Mouse (Mus musculus): ENCODE measurements at regions not wholly inside any gene's neighbourhood (a gene's known extent, or its start where the extent isn't known, plus 50 kb on each side); places are given as distances from the start of the nearest gene placed in this dataset.

DNA sequence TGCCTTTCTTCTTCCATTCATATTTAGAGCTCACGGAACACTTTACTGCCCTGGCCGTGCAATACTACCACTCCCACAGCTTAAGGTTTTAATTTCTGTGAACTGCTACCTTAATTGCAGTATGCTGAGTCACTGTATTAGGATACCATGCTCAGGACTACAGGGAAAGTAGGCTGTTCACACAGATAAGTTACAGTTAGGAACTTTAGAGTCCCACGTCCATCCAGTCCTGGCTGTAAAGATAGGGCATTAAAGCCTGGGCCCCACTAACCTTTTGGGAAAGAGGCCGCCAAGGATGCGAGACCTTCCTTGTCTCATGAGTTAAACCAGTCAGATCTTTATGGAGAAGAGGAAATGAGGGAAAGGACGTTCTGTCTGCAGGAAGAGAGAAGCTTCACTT is 574.6 kb downstream of the Stpg2 start:
- no peak overlapping the region for H3K27ac ChIP-seq (ENCODE audit: low read length)
- ATAC-seq (ENCODE audit: low read depth): no peak
- WGBS: 80% methylated on average over 6 of the region's 6 CpGs

DNA sequence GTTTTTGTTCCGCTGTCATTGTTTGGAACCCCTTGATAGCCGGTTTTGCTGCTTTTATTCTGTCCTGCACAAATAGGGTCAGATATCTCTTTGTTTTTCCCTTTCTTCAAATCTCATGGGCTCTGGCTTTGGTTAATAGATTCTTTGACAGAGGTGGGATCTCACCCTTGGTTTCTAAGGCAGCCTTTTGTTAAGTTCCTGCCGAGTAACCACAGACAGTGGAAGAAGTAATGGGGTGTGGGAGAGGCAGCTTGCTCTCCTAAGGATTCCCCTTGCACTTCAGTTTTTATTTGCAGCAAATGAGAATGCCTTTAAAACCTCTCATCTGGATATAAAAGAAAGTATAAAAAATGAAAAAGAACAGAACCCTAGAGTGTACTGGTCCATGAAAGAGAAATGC is 577.9 kb downstream of the Stpg2 start:
- Histone ChIP-seq H3K27me3 (ENCODE audit: control insufficient read depth, insufficient read depth, low read depth, low read length) (no peaks in the 10 kb centered on the region), H3K9me3 (ENCODE audit: control insufficient read depth, low read length) (no peaks in the 10 kb centered on the region), H3K4me3 (ENCODE audit: low read length) (no peak overlapping the region), H3K27ac (ENCODE audit: low read length) (no peak overlapping the region), H3K4me1 (replicated peaks; ENCODE audit: control insufficient read depth, insufficient read depth, low read length) (no peaks in the 10 kb centered on the region), H3K36me3 (ENCODE audit: control insufficient read depth, insufficient read depth, low read length) (no peaks in the 10 kb centered on the region), H3K9ac (ENCODE audit: low read length) (no peak overlapping the region), H3K4me2 (ENCODE audit: low read depth, low read length) (no peak overlapping the region)
- no peak for ATAC-seq (ENCODE audit: low read depth)
- WGBS: 76% methylated on average over 3 of the region's 3 CpGs

More for the DNA sequence above, 574.6 kb downstream of the Stpg2 start:
- H3K9me3 ChIP-seq (ENCODE audit: control insufficient read depth, low read length): no peaks in the 10 kb centered on the region
- H3K9ac ChIP-seq (ENCODE audit: low read length): no peak overlapping the region
- H3K27me3 ChIP-seq (ENCODE audit: control insufficient read depth, insufficient read depth, low read depth, low read length): no peaks in the 10 kb centered on the region
- H3K4me3 ChIP-seq (ENCODE audit: low read length): no peak overlapping the region
- H3K4me2 ChIP-seq (ENCODE audit: low read depth, low read length): no peak overlapping the region
- H3K4me1 ChIP-seq (replicated peaks; ENCODE audit: control insufficient read depth, insufficient read depth, low read length): no peaks in the 10 kb centered on the region
- H3K36me3 ChIP-seq (ENCODE audit: control insufficient read depth, insufficient read depth, low read length): no peaks in the 10 kb centered on the region

DNA sequence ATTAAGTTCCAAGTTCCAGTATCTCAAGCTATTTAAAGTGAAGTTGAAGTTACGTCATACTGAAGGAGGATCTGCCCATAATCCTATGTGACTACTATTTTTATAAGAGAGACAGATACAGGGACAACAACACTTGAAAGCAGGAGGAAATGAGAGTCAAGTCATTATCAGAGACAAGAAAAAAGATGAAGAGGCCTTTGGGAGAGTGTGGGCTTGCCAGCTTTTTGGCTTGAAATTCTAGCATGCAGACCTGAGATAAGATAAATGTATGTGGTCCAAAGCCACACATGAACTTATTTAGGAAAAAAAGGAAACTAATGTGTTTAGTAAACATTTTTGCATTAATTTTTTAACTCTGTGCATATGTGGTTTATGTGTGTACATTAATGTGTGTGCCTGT is 581.0 kb downstream of the Stpg2 start:
- no peaks in the 10 kb centered on the region for H3K9me3 ChIP-seq (ENCODE audit: control insufficient read depth, low read length)
- H3K27ac ChIP-seq (ENCODE audit: low read length): no peak overlapping the region
- no peaks in the 10 kb centered on the region for H3K4me1 ChIP-seq (replicated peaks; ENCODE audit: control insufficient read depth, insufficient read depth, low read length)
- H3K9ac ChIP-seq (ENCODE audit: low read length): no peak overlapping the region
- no peaks in the 10 kb centered on the region for H3K36me3 ChIP-seq (ENCODE audit: control insufficient read depth, insufficient read depth, low read length)
- 75% methylated on average over 1 of the region's 1 CpGs for WGBS
- no peak for ATAC-seq (ENCODE audit: low read depth)
- no peak overlapping the region for H3K4me3 ChIP-seq (ENCODE audit: low read length)
- H3K4me2 ChIP-seq (ENCODE audit: low read depth, low read length): no peak overlapping the region
- no peaks in the 10 kb centered on the region for H3K27me3 ChIP-seq (ENCODE audit: control insufficient read depth, insufficient read depth, low read depth, low read length)

DNA sequence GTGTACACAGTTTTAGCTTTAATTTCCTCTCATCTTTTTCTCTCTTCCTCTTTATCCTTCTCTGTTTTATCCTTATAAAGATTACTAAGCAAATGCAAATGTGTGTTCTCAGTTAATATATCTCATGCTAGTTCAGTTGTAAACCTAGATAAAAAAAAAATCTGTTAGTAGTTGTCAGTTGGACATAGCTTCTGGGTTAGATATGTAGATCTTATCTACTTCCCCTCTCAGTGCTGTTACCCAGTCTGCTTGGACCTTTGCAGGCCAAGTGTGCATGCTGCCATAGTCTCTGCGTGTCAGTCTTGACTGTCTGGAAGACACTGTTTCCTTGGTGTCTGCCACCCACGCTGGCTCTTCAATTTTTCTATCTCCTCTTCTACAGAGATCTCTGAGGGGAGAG is 583.4 kb downstream of the Stpg2 start:
- Histone ChIP-seq H3K9ac (ENCODE audit: low read length) (no peak overlapping the region), H3K27ac (ENCODE audit: low read length) (no peak overlapping the region), H3K27me3 (ENCODE audit: control insufficient read depth, insufficient read depth, low read depth, low read length) (no peaks in the 10 kb centered on the region), H3K4me1 (replicated peaks; ENCODE audit: control insufficient read depth, insufficient read depth, low read length) (no peaks in the 10 kb centered on the region), H3K4me3 (ENCODE audit: low read length) (no peak overlapping the region), H3K36me3 (ENCODE audit: control insufficient read depth, insufficient read depth, low read length) (no peaks in the 10 kb centered on the region), H3K4me2 (ENCODE audit: low read depth, low read length) (no peak overlapping the region), H3K9me3 (ENCODE audit: control insufficient read depth, low read length) (no peaks in the 10 kb centered on the region)
- ATAC-seq (ENCODE audit: low read depth): no peak
- 73% methylated on average over 2 of the region's 2 CpGs for WGBS

DNA sequence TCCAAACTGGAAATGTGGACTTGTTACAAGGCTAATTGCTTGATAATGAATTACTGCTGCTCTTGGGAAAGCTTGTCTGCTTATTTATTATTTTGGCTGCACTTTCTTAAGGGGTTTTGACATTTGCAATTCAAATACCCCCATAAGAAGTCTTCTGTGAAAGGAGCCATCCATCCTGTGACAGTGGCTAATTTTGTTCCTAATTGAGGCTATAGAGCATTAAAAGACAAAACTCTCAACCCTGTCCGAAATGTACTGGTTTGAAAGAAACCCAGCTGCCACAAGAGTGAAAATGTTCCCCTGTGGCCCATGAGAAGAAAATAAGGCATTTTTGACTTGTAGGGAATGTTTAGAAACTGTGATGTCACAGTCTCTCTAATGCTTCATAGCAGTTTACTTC is 591.2 kb downstream of the Stpg2 start:
- Histone ChIP-seq H3K4me3 (ENCODE audit: low read length) (no peak overlapping the region), H3K27ac (ENCODE audit: low read length) (no peak overlapping the region), H3K9ac (ENCODE audit: low read length) (no peak overlapping the region), H3K4me2 (ENCODE audit: low read depth, low read length) (no peak overlapping the region), H3K27me3 (ENCODE audit: control insufficient read depth, insufficient read depth, low read depth, low read length) (no peaks in the 10 kb centered on the region), H3K4me1 (replicated peaks; ENCODE audit: control insufficient read depth, insufficient read depth, low read length) (no peaks in the 10 kb centered on the region), H3K9me3 (ENCODE audit: control insufficient read depth, low read length) (no peaks in the 10 kb centered on the region), H3K36me3 (ENCODE audit: control insufficient read depth, insufficient read depth, low read length) (no peaks in the 10 kb centered on the region)
- ATAC-seq (ENCODE audit: low read depth): no peak
- WGBS: 78% methylated on average over 1 of the region's 1 CpGs

DNA sequence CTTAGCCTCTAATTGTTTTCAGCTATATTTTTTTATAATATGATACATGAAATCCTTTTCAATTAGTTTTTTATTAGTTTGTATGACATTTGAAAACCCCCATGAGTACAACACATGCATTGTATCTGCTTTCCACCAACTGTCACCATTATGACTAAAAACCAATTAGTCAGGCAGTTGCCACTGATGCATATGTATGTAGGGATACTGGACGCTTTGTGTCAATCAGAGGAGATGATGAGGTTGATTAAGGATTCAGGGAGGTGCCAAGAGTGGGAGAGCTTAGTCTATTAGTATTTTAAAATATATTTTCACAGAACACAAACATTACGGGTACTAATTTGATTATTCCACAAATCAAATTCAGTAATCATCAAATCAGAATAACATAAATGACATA is 593.6 kb downstream of the Stpg2 start:
- Histone ChIP-seq H3K4me3 (ENCODE audit: low read length) (no peak overlapping the region), H3K9ac (ENCODE audit: low read length) (no peak overlapping the region), H3K9me3 (ENCODE audit: control insufficient read depth, low read length) (no peaks in the 10 kb centered on the region), H3K4me2 (ENCODE audit: low read depth, low read length) (no peak overlapping the region), H3K27ac (ENCODE audit: low read length) (no peak overlapping the region), H3K4me1 (replicated peaks; ENCODE audit: control insufficient read depth, insufficient read depth, low read length) (no peaks in the 10 kb centered on the region), H3K36me3 (ENCODE audit: control insufficient read depth, insufficient read depth, low read length) (no peaks in the 10 kb centered on the region), H3K27me3 (ENCODE audit: control insufficient read depth, insufficient read depth, low read depth, low read length) (no peaks in the 10 kb centered on the region)
- no peak for ATAC-seq (ENCODE audit: low read depth)
- WGBS: 81% methylated on average over 2 of the region's 2 CpGs

DNA sequence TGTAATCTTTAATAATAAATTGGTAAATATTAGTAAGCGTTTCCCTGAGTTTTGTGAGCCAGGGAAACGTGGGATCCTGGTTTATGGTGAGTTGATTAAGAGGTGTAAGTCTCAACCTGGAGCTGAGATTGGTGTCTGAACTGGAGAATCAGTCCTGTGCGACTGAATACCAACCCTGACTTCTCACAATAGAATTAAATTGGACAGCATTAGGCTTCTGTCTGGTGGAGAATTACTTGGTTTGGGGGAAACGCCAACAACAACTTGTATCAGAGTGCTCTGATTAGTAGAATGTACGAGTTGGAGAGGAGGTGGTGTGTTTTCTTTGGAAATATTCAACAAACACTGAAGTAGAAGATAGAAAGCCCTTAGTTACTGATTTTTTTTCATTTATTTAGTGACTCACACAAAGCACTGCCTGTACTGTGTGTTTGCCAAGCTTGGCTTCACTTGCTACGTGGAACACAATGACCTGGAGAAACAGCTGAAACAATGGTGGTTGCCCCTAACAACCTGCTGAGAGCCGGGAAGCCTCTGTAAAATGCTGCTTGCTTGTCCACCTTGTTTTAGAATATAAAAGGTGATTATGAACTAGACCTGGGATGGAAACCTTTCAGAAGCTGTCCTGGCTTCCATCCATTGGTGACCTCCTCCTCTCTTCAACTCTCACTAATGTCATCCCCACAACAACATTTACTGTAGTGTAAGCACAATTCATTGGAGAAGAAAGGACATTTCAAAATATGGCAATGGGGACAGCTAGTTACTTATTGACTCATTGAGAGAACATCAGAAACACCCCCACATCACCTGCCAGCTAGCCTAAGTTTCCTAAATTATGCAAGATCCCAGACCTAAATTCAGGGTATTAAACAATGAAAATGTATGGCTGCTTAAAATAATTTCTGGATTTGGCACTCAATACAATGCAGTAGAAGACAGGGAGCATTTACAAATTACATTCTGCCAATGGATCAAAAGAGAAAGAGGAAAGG is 597.5 kb downstream of the Stpg2 start:
- H3K27ac ChIP-seq (ENCODE audit: low read length): no peak overlapping the region
- H3K9me3 ChIP-seq (ENCODE audit: control insufficient read depth, low read length): no peaks in the 10 kb centered on the region
- H3K4me3 ChIP-seq (ENCODE audit: low read length): no peak overlapping the region
- no peaks in the 10 kb centered on the region for H3K27me3 ChIP-seq (ENCODE audit: control insufficient read depth, insufficient read depth, low read depth, low read length)
- H3K4me2 ChIP-seq (ENCODE audit: low read depth, low read length): no peak overlapping the region
- ATAC-seq (ENCODE audit: low read depth): 0 out of 2 replicates have a peak, but pooled peaks have one; percentile 28
- no peaks in the 10 kb centered on the region for H3K4me1 ChIP-seq (replicated peaks; ENCODE audit: control insufficient read depth, insufficient read depth, low read length)
- 49% methylated on average over 7 of the region's 7 CpGs for whole genome bisulfite sequencing
- no peak overlapping the region for H3K9ac ChIP-seq (ENCODE audit: low read length)
- no peaks in the 10 kb centered on the region for H3K36me3 ChIP-seq (ENCODE audit: control insufficient read depth, insufficient read depth, low read length)

DNA sequence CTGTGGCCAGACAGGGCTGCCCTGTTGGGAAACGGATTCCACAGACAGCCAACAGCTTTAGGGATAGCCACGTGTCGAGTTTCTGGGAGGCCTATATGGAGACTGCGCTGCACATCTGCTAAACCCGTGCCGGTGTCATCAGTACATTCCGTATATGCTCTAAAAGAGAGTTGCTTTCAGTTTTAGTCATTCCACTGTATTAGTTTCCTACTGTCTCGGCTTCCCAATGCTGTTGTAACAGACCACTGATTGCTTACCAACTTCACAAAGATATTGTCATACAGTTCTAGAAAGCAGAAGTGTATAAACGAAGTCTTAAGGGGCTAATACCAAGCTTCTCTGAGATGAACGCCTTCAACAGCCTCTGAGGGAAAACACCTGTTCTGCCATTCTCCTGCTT is 622.5 kb downstream of the Stpg2 start:
- H3K4me3 ChIP-seq (ENCODE audit: low read length): no peak overlapping the region
- H3K27ac ChIP-seq (ENCODE audit: low read length): no peak overlapping the region
- H3K4me2 ChIP-seq (ENCODE audit: low read depth, low read length): no peak overlapping the region
- ATAC-seq (ENCODE audit: low read depth): no peak
- no peaks in the 10 kb centered on the region for H3K27me3 ChIP-seq (ENCODE audit: control insufficient read depth, insufficient read depth, low read depth, low read length)
- 68% methylated on average over 10 of the region's 10 CpGs for WGBS
- no peaks in the 10 kb centered on the region for H3K9me3 ChIP-seq (ENCODE audit: control insufficient read depth, low read length)
- H3K9ac ChIP-seq (ENCODE audit: low read length): no peak overlapping the region
- no peaks in the 10 kb centered on the region for H3K36me3 ChIP-seq (ENCODE audit: control insufficient read depth, insufficient read depth, low read length)
- no peaks in the 10 kb centered on the region for H3K4me1 ChIP-seq (replicated peaks; ENCODE audit: control insufficient read depth, insufficient read depth, low read length)

DNA sequence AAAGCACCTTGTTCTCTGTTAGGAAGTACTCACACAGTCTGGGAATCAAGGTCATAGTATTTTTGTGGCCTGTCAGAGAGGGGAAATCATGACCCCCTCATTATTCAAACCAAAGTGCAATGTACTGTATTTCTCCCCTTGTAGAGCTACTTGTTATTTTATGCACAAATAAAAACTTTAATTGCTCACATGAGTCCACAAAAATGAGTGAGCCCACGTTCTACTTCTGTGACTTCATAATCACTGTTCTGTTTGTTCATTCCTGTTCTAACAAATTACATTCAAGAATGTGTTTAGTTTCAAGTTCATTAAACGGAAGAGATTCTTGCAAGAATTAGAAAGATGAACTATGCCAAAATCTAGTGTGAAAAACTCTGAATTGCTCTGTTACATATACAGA is 623.1 kb downstream of the Stpg2 start:
- Histone ChIP-seq H3K27me3 (ENCODE audit: control insufficient read depth, insufficient read depth, low read depth, low read length) (no peaks in the 10 kb centered on the region), H3K27ac (ENCODE audit: low read length) (no peak overlapping the region), H3K36me3 (ENCODE audit: control insufficient read depth, insufficient read depth, low read length) (no peaks in the 10 kb centered on the region), H3K4me3 (ENCODE audit: low read length) (no peak overlapping the region), H3K9me3 (ENCODE audit: control insufficient read depth, low read length) (no peaks in the 10 kb centered on the region), H3K4me1 (replicated peaks; ENCODE audit: control insufficient read depth, insufficient read depth, low read length) (no peaks in the 10 kb centered on the region), H3K9ac (ENCODE audit: low read length) (no peak overlapping the region), H3K4me2 (ENCODE audit: low read depth, low read length) (no peak overlapping the region)
- no peak for ATAC-seq (ENCODE audit: low read depth)
- 65% methylated on average over 2 of the region's 2 CpGs for WGBS
